Mouse (Mus musculus) kidney, postnatal 36 days (tissue): ENCODE measurements around the gene Bmper.

ENCODE experiments used
- DNase-seq, 2 experiments: peaks; one replicate each; pipeline ENCODE4 v3.0.0; 2021 to 2022; ENCODE audit warnings: mixed read lengths in 2 of 2

Bmper gene

DNA sequence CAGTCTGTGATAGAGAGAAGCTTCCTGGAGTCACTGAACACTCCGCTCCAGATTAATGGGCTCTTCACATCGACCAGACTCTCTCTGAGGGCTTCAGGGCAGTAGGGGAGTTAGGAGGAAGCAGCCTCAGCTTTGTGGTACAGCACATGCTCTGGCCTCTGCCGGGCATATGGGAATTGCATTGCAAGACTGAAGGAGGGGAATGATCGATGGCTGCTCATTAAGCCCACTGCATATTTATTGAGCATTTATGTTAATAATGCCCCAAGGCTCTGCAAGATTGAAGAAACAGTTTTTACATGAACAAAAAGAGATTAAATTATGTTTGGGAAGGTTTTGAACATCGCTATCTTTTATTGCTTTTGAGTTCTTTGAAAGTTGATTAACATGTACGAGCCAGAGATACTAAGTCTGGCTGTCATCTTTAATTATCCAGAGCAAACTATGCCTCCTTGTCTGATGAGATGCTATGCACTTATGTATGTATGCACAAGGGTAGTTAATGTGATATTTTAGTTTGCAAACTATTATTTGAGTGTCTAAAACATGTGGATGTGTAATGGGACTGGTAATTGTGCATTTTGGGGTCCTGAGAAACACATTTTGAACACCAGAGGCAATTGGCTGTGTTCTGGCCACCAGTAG is 13.9 kb downstream of the Bmper start:
- no peak for DNase-seq

GRCm38 (mm10) chr9:23239011-23239410 is 16.1 kb downstream of the Bmper start:
- DNase-seq: no peak

DNA sequence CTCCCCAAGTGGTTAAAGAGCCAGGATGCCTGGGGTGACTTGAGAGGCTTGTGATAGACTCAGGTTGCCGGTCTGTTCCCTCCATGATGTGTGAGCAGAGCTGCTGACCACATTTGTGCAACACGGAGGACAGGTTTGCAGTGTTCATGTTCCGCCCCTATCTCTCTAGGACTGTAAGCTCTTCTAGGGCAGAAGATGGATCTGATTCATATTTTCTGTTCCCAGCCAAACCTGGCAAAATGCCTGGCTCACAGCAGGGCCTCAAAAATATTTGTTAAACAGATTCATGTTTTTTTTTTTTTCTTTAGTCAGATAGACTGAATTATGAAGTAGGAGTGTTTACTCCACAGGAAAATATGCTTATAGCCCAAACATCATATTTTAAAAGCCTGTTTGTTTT is 20.0 kb downstream of the Bmper start:
- DNase-seq: no peak

GRCm38 (mm10) chr9:23243869-23244268 is 21.0 kb downstream of the Bmper start:
- no peak for DNase-seq

DNA sequence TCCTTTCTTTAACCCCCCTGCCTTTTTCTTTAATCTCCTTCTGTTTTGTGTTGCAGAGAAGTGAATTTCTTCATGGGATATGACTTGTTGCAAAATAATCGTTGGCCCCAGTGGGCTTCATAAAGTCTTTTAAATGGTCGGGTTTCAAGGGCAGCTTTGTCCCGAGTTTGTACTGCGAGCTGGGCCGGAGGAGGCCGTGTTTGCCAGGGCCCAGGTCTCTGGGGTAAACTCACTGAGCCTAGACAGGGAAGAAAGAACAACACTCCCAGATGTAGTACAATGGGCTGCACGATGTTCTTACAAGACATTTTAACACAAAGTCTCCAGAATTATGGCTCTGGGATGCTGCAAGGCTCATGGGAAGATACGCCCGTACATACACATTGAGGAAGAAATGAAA is 23.5 kb downstream of the Bmper start:
- DNase-seq: no peak

- peak; percentile 64 to 84 for DNase-seq
Observed at GRCm38 (mm10) chr9:23250026-23250425, 27.1 kb downstream of the Bmper start.

DNA sequence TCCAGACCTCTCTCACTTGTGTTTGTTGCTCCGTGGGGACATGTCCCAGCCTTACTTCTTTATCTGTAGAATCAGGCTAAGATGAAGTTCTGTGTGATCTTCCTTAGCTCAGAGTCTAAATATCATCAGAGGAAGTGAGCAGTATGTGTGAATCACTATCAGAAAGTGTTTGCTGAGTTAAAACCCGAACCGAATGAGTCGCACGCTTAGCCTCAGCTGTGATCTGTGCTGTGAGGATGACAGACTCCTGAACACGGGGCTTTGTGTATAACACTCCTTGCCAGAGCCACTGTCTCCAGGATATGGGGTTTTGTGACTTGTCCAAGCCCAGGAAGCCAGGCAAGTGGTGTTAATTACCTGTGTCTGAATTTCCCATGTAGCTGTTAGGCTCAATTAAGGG is 28.1 kb downstream of the Bmper start:
- DNase-seq: no peak

GRCm38 (mm10) chr9:23253624-23254023 is 30.7 kb downstream of the Bmper start:
- DNase-seq: no peak

DNA sequence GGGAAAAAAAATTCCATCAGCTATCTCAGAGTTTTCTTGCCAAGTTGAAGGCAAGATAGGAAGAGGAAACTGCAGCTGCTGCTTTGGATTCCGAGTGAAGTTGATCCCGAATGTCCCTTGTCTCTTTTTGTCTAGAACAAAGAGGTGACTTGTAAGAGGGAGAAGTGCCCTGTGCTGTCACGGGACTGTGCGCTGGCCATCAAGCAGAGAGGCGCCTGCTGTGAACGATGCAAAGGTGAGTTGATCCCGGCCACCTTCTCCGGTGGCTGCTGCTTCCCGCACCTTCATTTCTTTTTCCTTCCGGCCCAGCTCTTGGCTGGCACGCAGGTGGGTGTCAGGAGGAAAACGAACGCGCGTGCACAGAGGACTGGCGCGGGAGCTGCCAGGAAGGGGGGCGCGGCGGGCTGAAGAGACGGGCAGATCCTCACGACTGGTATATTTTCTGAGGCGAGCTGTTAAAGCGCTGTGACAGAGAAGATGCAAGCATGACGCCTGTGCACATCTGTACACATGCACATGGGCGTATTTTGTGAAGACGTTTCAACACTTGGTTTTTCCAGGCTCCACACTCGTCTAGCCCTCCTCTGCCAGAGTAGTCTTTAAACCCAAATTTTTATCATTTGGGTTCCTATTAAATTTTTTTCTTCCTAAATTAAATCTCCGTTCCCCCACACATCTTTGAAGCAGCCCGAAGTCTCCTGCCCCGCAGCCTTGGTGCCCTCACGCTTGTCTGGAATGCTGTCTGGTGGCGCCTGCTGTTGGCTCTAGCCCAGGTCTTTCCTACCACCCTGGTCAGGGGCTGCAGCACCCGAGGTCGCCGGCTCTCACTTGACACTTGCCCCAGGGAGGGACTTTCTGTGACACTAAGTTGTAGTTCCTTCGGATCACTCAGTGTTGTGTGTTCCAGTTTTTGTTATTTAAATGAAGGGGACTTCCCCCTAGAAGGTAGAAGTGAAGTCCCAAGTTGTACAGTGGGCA is 31.6 kb downstream of the Bmper start:
- no peak for DNase-seq

GRCm38 (mm10) chr9:23255841-23256240 is 33.0 kb downstream of the Bmper start:
- DNase-seq: no peak

DNA sequence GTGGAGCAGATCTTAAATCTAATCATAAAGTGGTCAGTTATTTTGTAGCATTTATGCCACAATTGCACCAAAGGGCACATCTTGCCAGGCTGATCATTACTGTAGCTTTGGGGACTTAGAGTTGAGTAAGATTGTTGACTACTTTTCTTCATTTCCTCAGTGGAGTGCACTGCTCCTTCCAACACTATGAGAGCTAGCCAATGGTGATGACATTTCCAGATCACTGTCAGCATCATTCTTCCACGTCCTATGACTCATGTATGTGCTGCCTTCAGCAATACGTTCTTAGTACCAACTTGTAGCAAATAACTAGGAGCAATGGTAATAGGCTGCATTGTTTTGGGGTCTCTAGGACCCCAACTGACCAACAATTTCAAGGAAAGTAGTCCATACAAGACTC is 33.7 kb downstream of the Bmper start:
- no peak for DNase-seq

GRCm38 (mm10) chr9:23261834-23262233 is 39.0 kb downstream of the Bmper start:
- DNase-seq: no peak

- DNase-seq: no peak
Observed at GRCm38 (mm10) chr9:23262851-23263250, 40.0 kb downstream of the Bmper start.

- no peak for DNase-seq
Observed at GRCm38 (mm10) chr9:23264471-23264870, 41.6 kb downstream of the Bmper start.

- peak in 1 of 2 experiments; percentile 4 for DNase-seq
Observed at GRCm38 (mm10) chr9:23268609-23269008, 45.7 kb downstream of the Bmper start.

GRCm38 (mm10) chr9:23269087-23269486 is 46.2 kb downstream of the Bmper start:
- no peak for DNase-seq

GRCm38 (mm10) chr9:23276244-23276643 is 53.4 kb downstream of the Bmper start:
- DNase-seq: no peak

DNA sequence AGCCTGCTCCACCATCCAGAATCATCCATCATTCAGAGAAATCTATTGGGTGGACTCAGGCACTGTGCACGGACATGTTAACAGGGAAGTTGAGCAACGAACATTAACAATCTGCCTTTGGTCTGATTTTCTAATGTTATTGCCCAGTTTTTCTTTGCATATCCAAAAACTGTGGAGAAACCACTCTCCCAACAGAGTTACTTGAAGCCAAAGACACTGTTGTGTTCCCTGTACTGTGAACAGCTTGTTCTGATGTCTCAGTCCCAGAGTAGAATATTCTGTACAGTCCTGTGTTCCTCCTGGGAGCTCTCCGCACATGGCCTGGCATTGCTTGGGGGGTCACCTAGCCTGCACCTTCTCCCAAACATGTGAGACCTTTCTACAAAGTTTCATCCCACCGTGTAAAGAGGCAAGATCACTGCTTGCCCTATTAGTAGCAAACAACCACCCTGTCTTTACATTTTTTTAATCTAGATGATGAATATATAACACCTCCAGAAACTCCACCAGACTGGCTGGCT is 62.1 kb downstream of the Bmper start:
- DNase-seq: no peak

- no peak for DNase-seq
Observed at GRCm38 (mm10) chr9:23293574-23293973, 70.7 kb downstream of the Bmper start.

DNA sequence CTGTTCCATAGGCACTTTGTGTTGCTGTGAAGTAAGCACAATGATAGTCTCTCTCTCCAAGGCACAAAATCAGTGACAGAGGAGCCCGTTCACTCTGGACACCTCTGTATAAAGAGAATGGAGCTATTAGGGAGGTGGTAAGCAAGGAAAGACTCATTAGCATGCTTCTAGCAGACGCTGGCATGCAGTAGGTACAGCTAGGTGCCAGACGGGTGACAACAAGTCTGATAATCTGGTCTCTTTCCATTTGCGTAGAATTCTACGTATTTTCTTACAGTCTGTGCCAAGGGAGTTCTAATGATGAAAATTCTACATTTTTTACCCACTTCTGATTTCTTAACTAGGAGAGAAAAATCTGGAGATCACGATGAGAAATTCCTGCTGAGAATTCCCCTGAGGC is 72.7 kb downstream of the Bmper start:
- DNase-seq: no peak

DNA sequence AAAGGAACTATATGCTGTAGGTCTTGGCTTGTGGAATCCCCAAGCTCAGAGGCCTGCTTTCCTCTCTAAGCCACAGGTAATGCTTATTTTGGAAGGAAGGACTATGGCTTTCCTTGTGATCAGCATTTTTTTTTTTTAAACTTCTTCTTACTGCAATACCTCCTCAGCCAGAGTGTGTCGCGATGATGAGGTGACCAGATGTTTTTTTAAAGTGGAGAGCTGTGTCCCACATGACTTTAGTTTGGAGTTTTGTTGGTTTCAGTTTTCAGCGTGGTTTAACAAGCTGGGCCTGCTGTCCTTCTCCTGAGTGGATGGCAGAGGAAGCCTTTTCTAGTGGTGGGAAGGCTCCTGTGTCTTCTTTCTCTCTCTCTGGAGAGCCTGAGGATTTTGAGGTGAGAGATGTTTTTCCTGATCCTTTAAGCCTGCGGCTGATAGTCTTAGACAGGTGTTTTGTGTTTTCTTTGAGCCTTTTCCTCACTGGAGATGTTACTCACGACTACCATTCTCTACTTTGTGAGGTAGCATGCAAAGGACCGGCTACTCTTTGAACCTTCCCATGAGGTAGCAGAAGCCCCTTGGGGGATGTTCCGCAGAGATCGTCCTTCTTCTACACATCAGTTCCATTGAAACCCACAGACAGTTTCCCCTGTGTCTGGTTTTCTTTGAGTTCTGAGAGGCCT is 74.8 kb downstream of the Bmper start:
- no peak for DNase-seq

DNA sequence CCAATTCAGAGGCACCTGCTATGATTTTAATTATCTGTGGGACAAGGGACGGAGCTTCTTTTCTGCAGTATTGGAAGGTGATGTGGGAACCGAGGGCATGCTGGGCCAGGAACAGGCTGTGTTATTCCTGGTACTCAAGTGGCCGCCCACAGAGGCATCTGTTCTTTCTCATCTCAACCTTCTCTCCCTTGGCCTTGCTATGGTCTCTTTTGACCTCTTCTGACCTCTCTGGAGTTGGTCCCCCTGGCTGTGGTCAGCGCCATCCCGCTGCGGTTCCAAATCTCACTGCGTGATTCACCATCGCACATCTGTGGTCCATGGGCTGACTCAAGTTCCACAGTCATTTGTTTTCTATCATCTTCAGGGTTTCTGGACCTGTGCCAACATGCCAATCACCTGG is 77.5 kb downstream of the Bmper start:
- DNase-seq: no peak

GRCm38 (mm10) chr9:23305681-23306080 is 82.8 kb downstream of the Bmper start:
- peak; percentile 13 to 54 for DNase-seq
